Mouse (Mus musculus) hindbrain, embryonic 10.5 days (tissue): ENCODE results near the gene Ikzf2. TPM values are rescaled to one million over a fixed set of nuclear protein-coding genes. Genes with fewer than 3 reads are reported as not detected.

Experiments
- DNase-seq: peaks from one replicate; pipeline ENCODE4 v3.0.0-alpha.2; 2017; ENCODE audit warnings: low spot score
- H3K27ac ChIP-seq: fragments of 300-500 bp; sonication (generic); 2 replicates; pipeline ENCODE4 v1.5.1; 2016; ENCODE audit warnings: mild to moderate bottlenecking, moderate library complexity
- H3K27me3 ChIP-seq: fragments of 300-500 bp; sonication (generic); 2 replicates; pipeline ENCODE4 v1.6.1; 2016; ENCODE audit warnings: mild to moderate bottlenecking; ENCODE audit not compliant: poor library complexity, insufficient read depth, severe bottlenecking
- H3K36me3 ChIP-seq: fragments of 300-500 bp; sonication (generic); 2 replicates; pipeline ENCODE4 v1.6.1; 2016; ENCODE audit warnings: mild to moderate bottlenecking, moderate library complexity
- H3K4me1 ChIP-seq: fragments of 300-500 bp; sonication (generic); replicated peaks from 2 replicates; pipeline ENCODE4 v1.6.1; 2016; ENCODE audit warnings: mild to moderate bottlenecking
- H3K4me3 ChIP-seq: fragments of 300-500 bp; sonication (generic); 2 replicates; pipeline ENCODE4 v1.5.1; 2016; ENCODE audit warnings: mild to moderate bottlenecking, moderate library complexity
- H3K9me3 ChIP-seq: fragments of 300-500 bp; sonication (generic); 2 replicates; pipeline ENCODE4 v1.6.1; 2016; ENCODE audit warnings: mild to moderate bottlenecking, moderate library complexity
- WGBS: fragments of 180-500 bp; shearing (Covaris S2); methylation state at CpG from one replicate; pipeline ENCODE4 v1.1.7; 2016; 5-methylcytosine and 5-hydroxymethylcytosine counted together
- polyA plus RNA-seq: library from polyadenylated mRNA; unstranded; fragments of >200 nt; fragmentation: Nextera tagmentation; extraction: Ambion mirVana; gene quantifications from 2 replicates; pipeline ENCODE4 v1.2.1, GENCODE M21; 2016

The Ikzf2 gene
- polyA plus RNA-seq = 6.1 and 6.5 TPM in 2 replicates

- Histone ChIP-seq H3K9me3 (no peaks in the 10 kb centered on the region), H3K36me3 (no peaks in the 10 kb centered on the region), H3K4me3 (peak within 1 kb of the TSS; percentile 77), H3K27ac (peak within 1 kb of the TSS; percentile 95), H3K4me1 (peaks cover 24% of the 10 kb centered on the region), H3K27me3 (no peaks in the 10 kb centered on the region)
- under 1% methylated on average over 81 of the region's 105 CpGs for WGBS
- peak; percentile 85 for DNase-seq
These were observed at the start of gene Ikzf2 for GRCm38 (mm10) chr1:69687076-69687991. Gene Ikzf2 (minus strand): TSS chr1:69687245.

- 57% methylated on average over 1 of the region's 1 CpGs for WGBS
- Histone ChIP-seq H3K4me1 (peaks cover 16% of the 10 kb centered on the region), H3K27ac (peak overlapping the region; percentile 35; the same call in 1 of the 2 replicates), H3K27me3 (no peaks in the 10 kb centered on the region), H3K36me3 (no peaks in the 10 kb centered on the region), H3K9me3 (no peaks in the 10 kb centered on the region), H3K4me3 (no peak overlapping the region)
- DNase-seq = no peak
These were observed 42.7 kb upstream of the Ikzf2 start for GRCm38 (mm10) chr1:69729729-69730128.

- peak overlapping the region; percentile 75 for H3K27ac ChIP-seq
- 27% methylated on average over 5 of the region's 5 CpGs for WGBS
- no peak for DNase-seq
- no peaks in the 10 kb centered on the region for H3K36me3 ChIP-seq
- H3K4me3 ChIP-seq = no peak overlapping the region
- H3K4me1 ChIP-seq = peaks cover 16% of the 10 kb centered on the region
- no peaks in the 10 kb centered on the region for H3K9me3 ChIP-seq
- no peaks in the 10 kb centered on the region for H3K27me3 ChIP-seq
These were observed 42.1 kb upstream of the Ikzf2 start for GRCm38 (mm10) chr1:69729031-69729679.

GRCm38 (mm10) chr1:69727968-69728367 lies 40.9 kb upstream of the Ikzf2 start:
- no peaks in the 10 kb centered on the region for H3K9me3 ChIP-seq
- H3K27me3 ChIP-seq = no peaks in the 10 kb centered on the region
- H3K4me1 ChIP-seq = peaks cover 16% of the 10 kb centered on the region
- WGBS = 38% methylated on average over 5 of the region's 5 CpGs
- DNase-seq = peak; percentile 19
- no peaks in the 10 kb centered on the region for H3K36me3 ChIP-seq
- peak overlapping the region; percentile 16; the same call in 1 of the 2 replicates for H3K27ac ChIP-seq
- no peak overlapping the region for H3K4me3 ChIP-seq

GRCm38 (mm10) chr1:69717107-69717506 lies 30.1 kb upstream of the Ikzf2 start:
- no peaks in the 10 kb centered on the region for H3K9me3 ChIP-seq
- H3K27me3 ChIP-seq = no peaks in the 10 kb centered on the region
- no peak for DNase-seq
- WGBS = 84% methylated on average over 3 of the region's 3 CpGs
- no peak overlapping the region for H3K4me3 ChIP-seq
- H3K36me3 ChIP-seq = no peaks in the 10 kb centered on the region
- no peaks in the 10 kb centered on the region for H3K4me1 ChIP-seq
- H3K27ac ChIP-seq = no peak overlapping the region

GRCm38 (mm10) chr1:69708571-69708970 lies 21.5 kb upstream of the Ikzf2 start:
- Histone ChIP-seq H3K36me3 (no peaks in the 10 kb centered on the region), H3K4me1 (no peaks in the 10 kb centered on the region), H3K27ac (no peak overlapping the region), H3K4me3 (no peak overlapping the region), H3K27me3 (no peaks in the 10 kb centered on the region), H3K9me3 (no peaks in the 10 kb centered on the region)
- WGBS = 86% methylated on average over 1 of the region's 1 CpGs
- DNase-seq = no peak

GRCm38 (mm10) chr1:69703506-69704156 lies 16.6 kb upstream of the Ikzf2 start:
- H3K4me1 ChIP-seq = no peaks in the 10 kb centered on the region
- DNase-seq = no peak
- no peaks in the 10 kb centered on the region for H3K9me3 ChIP-seq
- no peak overlapping the region for H3K4me3 ChIP-seq
- no peaks in the 10 kb centered on the region for H3K27me3 ChIP-seq
- no peaks in the 10 kb centered on the region for H3K36me3 ChIP-seq
- WGBS = 90% methylated on average over 3 of the region's 3 CpGs
- no peak overlapping the region for H3K27ac ChIP-seq

- peaks cover 9% of the 10 kb centered on the region; the same call in 1 of the 2 replicates for H3K4me1 ChIP-seq
- no peaks in the 10 kb centered on the region for H3K27me3 ChIP-seq
- WGBS = 84% methylated on average over 6 of the region's 6 CpGs
- no peaks in the 10 kb centered on the region for H3K36me3 ChIP-seq
- no peak for DNase-seq
- H3K4me3 ChIP-seq = no peak overlapping the region
- H3K9me3 ChIP-seq = no peaks in the 10 kb centered on the region
- no peak overlapping the region for H3K27ac ChIP-seq
These were observed 4.9 kb upstream of the Ikzf2 start for GRCm38 (mm10) chr1:69691946-69692345.

GRCm38 (mm10) chr1:69688961-69689360 lies 1.9 kb upstream of the Ikzf2 start:
- Histone ChIP-seq H3K4me1 (peaks cover 22% of the 10 kb centered on the region), H3K36me3 (no peaks in the 10 kb centered on the region), H3K27ac (no peak overlapping the region), H3K9me3 (no peaks in the 10 kb centered on the region), H3K4me3 (0 out of 2 replicates have a peak overlapping the region, but pooled peaks have one; percentile 16), H3K27me3 (no peaks in the 10 kb centered on the region)
- DNase-seq = peak; percentile 57
- 1% methylated on average over 5 of the region's 5 CpGs for WGBS

- Histone ChIP-seq H3K4me1 (peaks cover 24% of the 10 kb centered on the region), H3K27me3 (no peaks in the 10 kb centered on the region), H3K27ac (peak overlapping the region; percentile 95; the same call in 1 of the 2 replicates), H3K36me3 (no peaks in the 10 kb centered on the region), H3K4me3 (peak overlapping the region; percentile 77), H3K9me3 (no peaks in the 10 kb centered on the region)
- 14% methylated on average over 4 of the region's 4 CpGs for WGBS
- DNase-seq = no peak
These were observed 1.1 kb upstream of the Ikzf2 start for GRCm38 (mm10) chr1:69688118-69688517.

- WGBS = 1% methylated on average over 6 of the region's 6 CpGs
- peaks cover 24% of the 10 kb centered on the region for H3K4me1 ChIP-seq
- DNase-seq = no peak
- no peaks in the 10 kb centered on the region for H3K9me3 ChIP-seq
- no peaks in the 10 kb centered on the region for H3K36me3 ChIP-seq
- H3K27ac ChIP-seq = peak overlapping the region; percentile 95
- peak overlapping the region; percentile 77 for H3K4me3 ChIP-seq
- H3K27me3 ChIP-seq = no peaks in the 10 kb centered on the region
These were observed 337 bp downstream of the Ikzf2 start for GRCm38 (mm10) chr1:69686741-69687075.

GRCm38 (mm10) chr1:69685890-69686490 lies 1.1 kb downstream of the Ikzf2 start:
- DNase-seq = peak; percentile 37
- H3K4me3 ChIP-seq = peak overlapping the region; percentile 77
- H3K4me1 ChIP-seq = peaks cover 24% of the 10 kb centered on the region
- H3K27ac ChIP-seq = peak overlapping the region; percentile 95
- no peaks in the 10 kb centered on the region for H3K36me3 ChIP-seq
- no peaks in the 10 kb centered on the region for H3K27me3 ChIP-seq
- H3K9me3 ChIP-seq = no peaks in the 10 kb centered on the region
- under 1% methylated on average over 15 of the region's 15 CpGs for WGBS
